Mouse (Mus musculus) embryonic facial prominence, embryonic 13.5 days (tissue): Measurements from ENCODE around the gene Pdcd4. TPM values are rescaled to one million over a fixed set of nuclear protein-coding genes. Genes with fewer than 3 reads are reported as not detected.

Experiments
- ATAC-seq: fragments of 200-750 bp; cut with Nextera tagmentation; 2 replicates; pipeline ENCODE4 v1.8.0; 2017; ENCODE audit warnings: low read depth; ENCODE audit not compliant: insufficient number of reproducible peaks, insufficient read depth, low FRiP score, low TSS enrichment
- H3K27ac ChIP-seq: fragments of 300-500 bp; sonication (generic); 2 replicates; pipeline ENCODE4 v1.5.1; 2015; ENCODE audit warnings: moderate library complexity, mild to moderate bottlenecking, inconsistent platforms
- H3K27me3 ChIP-seq: fragments of 300-500 bp; sonication (generic); 2 replicates; pipeline ENCODE4 v1.6.1; 2015; ENCODE audit warnings: mild to moderate bottlenecking, inconsistent platforms
- H3K36me3 ChIP-seq: fragments of 300-500 bp; sonication (generic); 2 replicates; pipeline ENCODE4 v1.6.1; 2015; ENCODE audit warnings: mild to moderate bottlenecking, inconsistent platforms
- H3K4me1 ChIP-seq: fragments of 300-500 bp; sonication (generic); 2 replicates; pipeline ENCODE4 v1.6.1; 2015; ENCODE audit warnings: inconsistent platforms
- H3K4me2 ChIP-seq: fragments of 300-500 bp; sonication (generic); 2 replicates; pipeline ENCODE4 v1.6.1; 2015; ENCODE audit warnings: moderate library complexity, mild to moderate bottlenecking, inconsistent platforms
- H3K4me3 ChIP-seq: fragments of 300-500 bp; sonication (generic); 2 replicates; pipeline ENCODE4 v1.5.1; 2015; ENCODE audit warnings: mild to moderate bottlenecking, inconsistent platforms
- H3K9ac ChIP-seq: fragments of 300-500 bp; sonication (generic); 2 replicates; pipeline ENCODE4 v1.6.1; 2015; ENCODE audit warnings: mild to moderate bottlenecking, inconsistent platforms
- H3K9me3 ChIP-seq: fragments of 300-500 bp; sonication (generic); 2 replicates; pipeline ENCODE4 v1.6.1; 2016; ENCODE audit warnings: inconsistent platforms
- WGBS: fragments of 180-500 bp; shearing (Covaris S2); methylation state at CpG from one replicate; pipeline ENCODE4 v1.1.7; 2015; ENCODE audit warnings: mixed read lengths; 5-methylcytosine and 5-hydroxymethylcytosine counted together
- polyA plus RNA-seq: library from polyadenylated mRNA; unstranded; fragments of >200 nt; fragmentation: Nextera tagmentation; extraction: Ambion mirVana; gene quantifications from 2 replicates; pipeline ENCODE4 v1.2.1, GENCODE M21; 2015

Pdcd4 gene
- polyA plus RNA-seq, 1 experiment from 2014 or later, result 130 TPM

DNA sequence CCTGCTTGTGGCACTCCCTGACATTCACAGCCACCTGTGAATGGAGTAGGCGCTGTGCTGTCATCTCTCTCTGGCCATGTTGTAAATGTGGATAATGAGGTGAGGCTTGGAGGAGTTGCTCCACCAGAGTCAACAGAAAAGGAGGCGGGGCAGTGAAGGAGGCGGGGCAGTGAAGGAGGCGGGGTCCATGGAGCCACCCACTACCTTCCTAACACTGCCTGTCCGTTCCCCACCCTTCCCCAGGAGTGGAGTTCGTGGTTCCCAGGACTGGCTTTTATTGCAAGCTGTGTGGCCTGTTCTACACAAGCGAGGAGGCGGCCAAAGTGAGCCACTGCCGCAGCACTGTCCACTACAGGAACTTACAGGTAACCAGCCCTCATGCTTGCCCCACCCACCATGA is 32.9 kb upstream of the Pdcd4 start:
- peaks cover 42% of the 10 kb centered on the region for H3K4me1 ChIP-seq
- H3K27me3 ChIP-seq, result no peaks in the 10 kb centered on the region
- ATAC-seq, result no peak
- WGBS, result 31% methylated on average over 9 of the region's 9 CpGs
- H3K27ac ChIP-seq, result peak overlapping the region; percentile 35
- H3K9ac ChIP-seq, result no peak overlapping the region
- H3K36me3 ChIP-seq, result no peaks in the 10 kb centered on the region
- no peak overlapping the region for H3K4me2 ChIP-seq
- H3K4me3 ChIP-seq, result no peak overlapping the region
- no peaks in the 10 kb centered on the region for H3K9me3 ChIP-seq

DNA sequence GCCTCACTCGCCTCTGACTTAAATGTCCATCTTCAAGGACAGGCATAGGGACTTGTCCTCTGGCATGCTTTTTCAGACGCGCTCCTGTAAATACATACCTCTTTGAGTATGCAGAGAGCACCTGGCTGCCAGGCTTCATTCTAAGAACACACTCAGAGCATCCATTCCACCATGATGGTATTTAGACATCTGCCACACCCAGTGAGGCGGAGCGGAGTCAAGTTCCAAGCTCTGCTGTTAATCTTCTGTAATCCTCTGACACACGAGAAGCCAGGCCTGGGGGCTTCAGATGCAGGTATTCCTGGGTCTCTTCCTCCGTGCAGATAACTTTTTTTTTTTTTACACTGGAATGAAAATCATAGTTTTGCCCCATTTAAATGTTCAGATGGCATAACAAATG is 32.4 kb upstream of the Pdcd4 start:
- Histone ChIP-seq H3K27ac (peak overlapping the region; percentile 35), H3K4me1 (peaks cover 41% of the 10 kb centered on the region), H3K36me3 (no peaks in the 10 kb centered on the region), H3K9ac (no peak overlapping the region), H3K4me3 (no peak overlapping the region), H3K27me3 (no peaks in the 10 kb centered on the region), H3K9me3 (no peaks in the 10 kb centered on the region), H3K4me2 (no peak overlapping the region)
- ATAC-seq, result no peak
- WGBS, result 37% methylated on average over 7 of the region's 7 CpGs

- Histone ChIP-seq H3K4me3 (no peak overlapping the region), H3K9ac (no peak overlapping the region), H3K4me1 (peaks cover 35% of the 10 kb centered on the region), H3K4me2 (no peak overlapping the region), H3K27ac (no peak overlapping the region), H3K27me3 (no peaks in the 10 kb centered on the region), H3K9me3 (no peaks in the 10 kb centered on the region), H3K36me3 (no peaks in the 10 kb centered on the region)
- WGBS, result 74% methylated on average over 7 of the region's 7 CpGs
- ATAC-seq, result no peak
These were observed 30.7 kb upstream of the Pdcd4 start for GRCm38 (mm10) chr19:53861346-53861745.

DNA sequence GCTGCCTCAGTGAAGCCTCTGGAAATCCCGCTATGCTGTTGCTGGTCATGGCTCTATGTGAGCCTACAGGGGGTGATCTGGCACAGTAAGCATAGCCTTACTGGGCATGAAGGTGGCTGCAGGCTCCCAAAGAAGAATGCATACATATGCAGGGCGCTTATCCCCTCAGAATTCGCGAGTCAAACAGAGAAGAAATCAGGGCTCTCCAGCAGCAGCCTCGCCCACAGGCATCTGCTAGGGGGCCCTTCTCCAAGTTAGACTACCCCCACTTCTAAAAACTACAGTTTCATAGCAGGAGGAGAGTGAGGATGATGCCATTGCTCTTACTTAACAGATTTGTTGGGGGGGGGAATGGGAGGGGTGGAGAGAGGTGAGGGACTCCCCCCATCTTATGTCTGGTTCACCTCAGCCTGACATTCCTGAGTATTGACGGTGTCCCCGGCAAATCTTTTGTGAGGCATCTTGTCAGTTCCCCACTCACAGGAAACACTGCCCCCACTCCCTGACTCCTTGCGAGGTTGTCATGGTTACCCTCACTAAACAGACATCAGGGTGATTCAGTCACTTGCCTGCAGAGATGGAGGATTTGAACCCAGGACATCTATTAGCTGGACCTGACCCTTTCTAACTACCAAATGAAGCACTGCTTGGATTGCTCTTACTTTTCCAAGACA is 29.3 kb upstream of the Pdcd4 start:
- no peak overlapping the region for H3K27ac ChIP-seq
- H3K9ac ChIP-seq, result no peak overlapping the region
- WGBS, result 67% methylated on average over 8 of the region's 8 CpGs
- H3K4me2 ChIP-seq, result no peak overlapping the region
- peaks cover 31% of the 10 kb centered on the region for H3K4me1 ChIP-seq
- no peaks in the 10 kb centered on the region for H3K36me3 ChIP-seq
- no peak for ATAC-seq
- no peaks in the 10 kb centered on the region for H3K27me3 ChIP-seq
- no peaks in the 10 kb centered on the region for H3K9me3 ChIP-seq
- H3K4me3 ChIP-seq, result no peak overlapping the region

DNA sequence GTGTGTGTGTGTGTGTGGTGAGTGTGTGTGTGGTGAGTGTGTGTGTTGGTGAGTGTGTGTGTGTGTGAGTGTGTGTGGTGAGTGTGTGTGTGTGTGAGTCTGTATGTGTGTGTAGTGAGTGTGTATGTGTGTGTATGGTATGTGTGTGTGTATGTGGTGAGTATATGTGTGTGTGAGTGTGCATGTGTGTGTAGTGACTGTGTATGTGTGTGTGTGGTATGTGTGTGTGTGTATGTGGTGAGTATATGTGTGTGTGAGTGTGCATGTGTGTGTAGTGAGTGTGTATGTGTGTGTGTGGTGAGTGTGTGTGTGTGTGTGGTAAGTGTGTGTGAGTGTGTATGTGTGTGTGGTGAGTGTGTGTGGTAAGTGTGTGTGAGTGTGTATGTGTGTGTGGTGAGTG is 24.8 kb upstream of the Pdcd4 start:
- Histone ChIP-seq H3K27me3 (no peaks in the 10 kb centered on the region), H3K36me3 (no peaks in the 10 kb centered on the region), H3K4me1 (peaks cover 4% of the 10 kb centered on the region), H3K27ac (no peak overlapping the region), H3K4me3 (no peak overlapping the region), H3K9me3 (no peaks in the 10 kb centered on the region), H3K4me2 (no peak overlapping the region), H3K9ac (no peak overlapping the region)
- no peak for ATAC-seq

GRCm38 (mm10) chr19:53868125-53868524 is 23.9 kb upstream of the Pdcd4 start:
- Histone ChIP-seq H3K27me3 (no peaks in the 10 kb centered on the region), H3K9me3 (no peaks in the 10 kb centered on the region), H3K27ac (no peak overlapping the region), H3K4me1 (no peaks in the 10 kb centered on the region), H3K9ac (no peak overlapping the region), H3K4me2 (no peak overlapping the region), H3K36me3 (no peaks in the 10 kb centered on the region), H3K4me3 (no peak overlapping the region)
- ATAC-seq, result no peak
- 94% methylated on average over 6 of the region's 6 CpGs for WGBS

GRCm38 (mm10) chr19:53868796-53869195 is 23.2 kb upstream of the Pdcd4 start:
- H3K4me2 ChIP-seq, result no peak overlapping the region
- 87% methylated on average over 1 of the region's 1 CpGs for WGBS
- ATAC-seq, result no peak
- H3K4me1 ChIP-seq, result no peaks in the 10 kb centered on the region
- no peak overlapping the region for H3K4me3 ChIP-seq
- H3K27me3 ChIP-seq, result no peaks in the 10 kb centered on the region
- no peak overlapping the region for H3K9ac ChIP-seq
- no peaks in the 10 kb centered on the region for H3K9me3 ChIP-seq
- no peaks in the 10 kb centered on the region for H3K36me3 ChIP-seq
- H3K27ac ChIP-seq, result no peak overlapping the region

- Histone ChIP-seq H3K27me3 (no peaks in the 10 kb centered on the region), H3K4me1 (peaks cover 3% of the 10 kb centered on the region), H3K4me3 (no peak overlapping the region), H3K27ac (no peak overlapping the region), H3K36me3 (no peaks in the 10 kb centered on the region), H3K9ac (no peak overlapping the region), H3K4me2 (no peak overlapping the region), H3K9me3 (no peaks in the 10 kb centered on the region)
- no peak for ATAC-seq
- WGBS, result 73% methylated on average over 4 of the region's 4 CpGs
These were observed 22.3 kb upstream of the Pdcd4 start for GRCm38 (mm10) chr19:53869427-53870385.

DNA sequence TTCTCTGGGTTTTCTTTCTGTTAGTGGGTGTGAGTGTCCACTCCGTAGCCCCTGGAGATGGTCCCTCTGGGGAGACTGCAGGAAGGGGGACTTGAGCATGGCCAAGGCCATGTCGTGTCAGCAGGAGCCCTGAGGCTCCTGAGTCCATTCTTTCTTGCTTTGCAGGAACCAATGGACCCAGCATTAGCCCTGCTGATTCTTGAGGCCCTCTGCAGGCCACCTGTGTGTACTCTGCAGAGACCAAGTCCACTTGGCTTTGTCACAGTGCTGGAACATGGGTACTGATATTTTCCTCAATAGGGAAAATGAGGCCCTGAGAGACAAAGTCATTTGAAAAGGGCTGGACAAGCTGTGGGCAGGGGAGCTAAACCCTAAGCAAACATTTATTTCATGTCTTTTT is 21.5 kb upstream of the Pdcd4 start:
- H3K9me3 ChIP-seq, result no peaks in the 10 kb centered on the region
- no peak for ATAC-seq
- 50% methylated on average over 2 of the region's 2 CpGs for WGBS

DNA sequence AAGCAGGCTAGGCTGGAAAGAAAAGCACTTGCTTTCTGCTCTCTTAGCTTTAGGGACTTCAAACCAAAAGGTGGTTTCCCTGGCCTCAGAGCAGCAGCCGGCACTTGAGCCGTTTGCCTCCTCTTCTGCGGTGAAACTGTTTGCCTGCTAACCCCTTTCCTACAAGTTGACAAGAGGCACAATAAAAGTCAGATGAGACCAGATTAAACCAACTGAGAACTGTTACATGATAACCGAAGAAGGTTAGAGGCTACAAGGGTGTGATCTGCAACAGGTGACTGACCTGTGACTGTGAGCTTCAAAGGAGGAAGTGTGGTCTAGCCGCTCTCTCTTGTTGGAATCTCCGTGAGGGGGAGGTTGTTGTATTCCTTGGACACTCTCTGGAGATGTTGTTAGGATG is 20.5 kb upstream of the Pdcd4 start:
- Histone ChIP-seq H3K4me2 (no peak overlapping the region), H3K27me3 (no peaks in the 10 kb centered on the region), H3K27ac (no peak overlapping the region), H3K9ac (no peak overlapping the region), H3K4me3 (no peak overlapping the region), H3K36me3 (no peaks in the 10 kb centered on the region), H3K4me1 (peaks cover 20% of the 10 kb centered on the region), H3K9me3 (no peaks in the 10 kb centered on the region)
- no peak for ATAC-seq
- WGBS, result 73% methylated on average over 6 of the region's 6 CpGs

More for the DNA sequence above, 21.5 kb upstream of the Pdcd4 start:
- Histone ChIP-seq H3K4me1 (peaks cover 11% of the 10 kb centered on the region), H3K27me3 (no peaks in the 10 kb centered on the region), H3K27ac (no peak overlapping the region), H3K9ac (no peak overlapping the region), H3K4me2 (no peak overlapping the region), H3K36me3 (no peaks in the 10 kb centered on the region), H3K4me3 (no peak overlapping the region)

- Histone ChIP-seq H3K4me3 (no peak overlapping the region), H3K27ac (no peak overlapping the region), H3K27me3 (no peaks in the 10 kb centered on the region), H3K4me1 (peaks cover 29% of the 10 kb centered on the region), H3K9me3 (no peaks in the 10 kb centered on the region), H3K36me3 (no peaks in the 10 kb centered on the region), H3K4me2 (no peak overlapping the region), H3K9ac (no peak overlapping the region)
- WGBS, result 77% methylated on average over 6 of the region's 6 CpGs
- ATAC-seq, result no peak
These were observed 18.9 kb upstream of the Pdcd4 start for GRCm38 (mm10) chr19:53872994-53873713.
